In genomic region chr10:9821299-9821698, GRCm38 (mm10) we compare ENCODE assay signal across 10 mouse cellular contexts.
DNase-seq lines count a peak whose midpoint lies in the region; ATAC-seq and TF ChIP-seq lines count a peak whose summit lies in the region.
"Had no signal": no experiment of that assay in that cellular context is flagged by ENCODE, and none has a peak within 500 bp of the region (broad histone marks: within the 10 kb centered on the region; RNA-seq: fewer than 3 reads in every experiment).

No protein-coding gene starts in this region.

- no peaks in the 10 kb centered on the region for H3K36me3 ChIP-seq in midbrain, embryonic 14.5 days (ENCODE audit: control insufficient read depth, insufficient read depth, low read length)
- H3K36me3 ChIP-seq in midbrain, embryonic 10.5 days, result no peaks in the 10 kb centered on the region
- no peaks in the 10 kb centered on the region for H3K36me3 ChIP-seq in stomach, postnatal 0 days (ENCODE audit: control insufficient read depth, insufficient read depth, low read length)
- H3K36me3 ChIP-seq: embryonic facial prominence, embryonic 15.5 days had no signal

- ATAC-seq in midbrain, embryonic 14.5 days (ENCODE audit: low FRiP score, low TSS enrichment), result no peak
- no peak for ATAC-seq in stomach, postnatal 0 days (ENCODE audit: low FRiP score, low TSS enrichment)

- WGBS in midbrain, embryonic 14.5 days, result 72% methylated on average over 6 of the region's 6 CpGs
- 66% methylated on average over 6 of the region's 6 CpGs for WGBS in midbrain, embryonic 10.5 days
- WGBS in stomach, postnatal 0 days, result 51% methylated on average over 6 of the region's 6 CpGs

- no peak overlapping the region for H3K27ac ChIP-seq in midbrain, embryonic 14.5 days (replicated peaks; ENCODE audit: low read depth, low read length)
- no peak overlapping the region for H3K27ac ChIP-seq in midbrain, embryonic 10.5 days (replicated peaks)
- no peak overlapping the region for H3K27ac ChIP-seq in stomach, postnatal 0 days (replicated peaks)
- H3K27ac ChIP-seq: embryonic facial prominence, embryonic 15.5 days had no signal

- no peaks in the 10 kb centered on the region for H3K9me3 ChIP-seq in midbrain, embryonic 14.5 days (ENCODE audit: control insufficient read depth, low read length)
- H3K9me3 ChIP-seq in midbrain, embryonic 10.5 days (replicated peaks), result no peaks in the 10 kb centered on the region
- no peaks in the 10 kb centered on the region for H3K9me3 ChIP-seq in stomach, postnatal 0 days (ENCODE audit: control insufficient read depth, low read length)
- H3K9me3 ChIP-seq: embryonic facial prominence, embryonic 15.5 days had no signal

- H3K27me3 ChIP-seq in midbrain, embryonic 14.5 days (ENCODE audit: control insufficient read depth, insufficient read depth, low read length), result no peaks in the 10 kb centered on the region
- no peaks in the 10 kb centered on the region for H3K27me3 ChIP-seq in midbrain, embryonic 10.5 days (ENCODE audit: low read depth, poor library complexity, severe bottlenecking)
- no peaks in the 10 kb centered on the region for H3K27me3 ChIP-seq in stomach, postnatal 0 days (ENCODE audit: control insufficient read depth, insufficient read depth, low read length)
- H3K27me3 ChIP-seq: embryonic facial prominence, embryonic 15.5 days had no signal

- no peak overlapping the region for H3K9ac ChIP-seq in midbrain, embryonic 14.5 days (replicated peaks; ENCODE audit: low read length)
- H3K9ac ChIP-seq in stomach, postnatal 0 days (ENCODE audit: low read length), result no peak overlapping the region
- H3K9ac ChIP-seq: embryonic facial prominence, embryonic 15.5 days had no signal

- peak; percentile 9 to 21 for DNase-seq in adrenal gland, postnatal 36 days
- DNase-seq in adrenal gland, adult 2 months, result no peak
- peak; percentile 6 for DNase-seq in midbrain, embryonic 14.5 days
- DNase-seq in midbrain, embryonic 10.5 days (ENCODE audit: low spot score), result no peak
- peak; percentile 31 for DNase-seq in cerebellum, postnatal 36 days
- DNase-seq in stomach, postnatal 0 days (ENCODE audit: low spot score), result peak; percentile 42
- DNase-seq in left cerebral cortex, postnatal 10 days (ENCODE audit: extremely low spot score in 1 of 2, low spot score in 2 of 2), result no peak
- no peak for DNase-seq in gastrocnemius, postnatal 4 days (ENCODE audit: low spot score in 2 of 2)
- DNase-seq: heart, postnatal 4 days had no signal

- H3K4me1 ChIP-seq in midbrain, embryonic 14.5 days (ENCODE audit: control insufficient read depth, insufficient read depth, low read length), result no peaks in the 10 kb centered on the region
- peaks cover 5% of the 10 kb centered on the region for H3K4me1 ChIP-seq in midbrain, embryonic 10.5 days
- H3K4me1 ChIP-seq in stomach, postnatal 0 days (replicated peaks; ENCODE audit: control insufficient read depth, insufficient read depth), result no peaks in the 10 kb centered on the region
- H3K4me1 ChIP-seq: embryonic facial prominence, embryonic 15.5 days had no signal

- H3K4me3 ChIP-seq in midbrain, embryonic 14.5 days (replicated peaks; ENCODE audit: low read depth, low read length), result no peak overlapping the region
- no peak overlapping the region for H3K4me3 ChIP-seq in midbrain, embryonic 10.5 days
- H3K4me3 ChIP-seq in stomach, postnatal 0 days (ENCODE audit: low read depth, low read length), result no peak overlapping the region
- H3K4me3 ChIP-seq: embryonic facial prominence, embryonic 15.5 days had no signal

- peak; percentile 57 for TF ChIP-seq CTCF in stomach, postnatal 0 days (IDR thresholded peaks at IDR 0.05; ENCODE audit: low read depth)

- no peak for TF ChIP-seq EP300 in stomach, postnatal 0 days (optimal IDR thresholded peaks at IDR 0.05)

- no peak overlapping the region for H3K4me2 ChIP-seq in midbrain, embryonic 14.5 days (ENCODE audit: low read length)
- no peak overlapping the region for H3K4me2 ChIP-seq in stomach, postnatal 0 days (replicated peaks; ENCODE audit: low read depth)
- H3K4me2 ChIP-seq: embryonic facial prominence, embryonic 15.5 days had no signal

- intact Hi-C loops in left cerebral cortex, postnatal 10 days (cut with DNase I), result no loop called here

Comparison
In these comparisons a context has a peak if more than half of its experiments do, and no peak if none do; other contexts are left out.
1. DNase-seq: peak in adrenal gland, postnatal 36 days (2 of 2), midbrain, embryonic 14.5 days (single experiment), cerebellum, postnatal 36 days (2 of 2) and stomach, postnatal 0 days (single experiment); none in adrenal gland, adult 2 months (single experiment), midbrain, embryonic 10.5 days (single experiment), left cerebral cortex, postnatal 10 days (0 of 2) and gastrocnemius, postnatal 4 days (0 of 2).